Mouse (Mus musculus) ES-E14 (cell line): ENCODE data around the gene Podxl. TPM values are rescaled to one million over a fixed set of nuclear protein-coding genes. Genes with fewer than 3 reads are reported as not detected.

Experiments
- DNase-seq: peaks from one replicate; pipeline ENCODE4 v3.0.0-alpha.2; 2013; ENCODE audit warnings: low read depth, low spot score
- H3K27ac ChIP-seq: 2 replicates; pipeline ENCODE4 v1.5.1; 2012; ENCODE audit warnings: low read depth, mild to moderate bottlenecking, low read length, moderate library complexity, mixed read lengths; ENCODE audit not compliant: poor library complexity, insufficient read depth, severe bottlenecking
- H3K36me3 ChIP-seq: 2 replicates; pipeline ENCODE4 v1.6.1; 2012; ENCODE audit warnings: mild to moderate bottlenecking, low read length, moderate library complexity, mixed read lengths; ENCODE audit not compliant: control insufficient read depth, poor library complexity, insufficient read depth, severe bottlenecking
- H3K4me1 ChIP-seq, 2 experiments: fragments of 150-350 bp in 1 of 2; sonication (generic) in 1 of 2; 2 replicates each; pipeline ENCODE4 v1.6.1; 2012; ENCODE audit warnings: low read length in 2 of 2, mild to moderate bottlenecking in 1 of 2, mixed read lengths in 1 of 2; ENCODE audit not compliant: control insufficient read depth in 2 of 2, insufficient read depth in 2 of 2, poor library complexity in 1 of 2
- H3K4me3 ChIP-seq, 2 experiments: fragments of 150-350 bp in 1 of 2; sonication (generic) in 1 of 2; 2 replicates each; pipeline ENCODE4 v1.5.1; 2012; ENCODE audit warnings: low read length in 2 of 2, low read depth in 1 of 2, mild to moderate bottlenecking in 1 of 2, mixed read lengths in 1 of 2; ENCODE audit not compliant: insufficient read depth in 1 of 2, poor library complexity in 1 of 2, severe bottlenecking in 1 of 2
- H3K9ac ChIP-seq: 2 replicates; pipeline ENCODE4 v1.6.1; 2012; ENCODE audit warnings: low read depth, mild to moderate bottlenecking, low read length, mixed read lengths; ENCODE audit not compliant: poor library complexity, insufficient read depth, severe bottlenecking
- H3K9me3 ChIP-seq: fragments of 150-350 bp; sonication (generic); 2 replicates; pipeline ENCODE4 v1.6.1; 2012; ENCODE audit warnings: low read depth, mild to moderate bottlenecking, low read length; ENCODE audit not compliant: control insufficient read depth, insufficient read depth
- CHD2 ChIP-seq: IDR thresholded peaks from 2 replicates; pipeline ENCODE4 v1.6.1; 2014; ENCODE audit warnings: mild to moderate bottlenecking, low read depth, low read length, inconsistent platforms
- HCFC1 ChIP-seq: IDR thresholded peaks from 2 replicates; pipeline ENCODE4 v1.6.1; 2012; ENCODE audit warnings: low read length, inconsistent platforms, borderline replicate concordance; ENCODE audit not compliant: insufficient read depth
- MAFK ChIP-seq: IDR thresholded peaks from 2 replicates; pipeline ENCODE4 v1.6.1; 2014; ENCODE audit warnings: mild to moderate bottlenecking, low read depth, low read length, inconsistent platforms; ENCODE audit not compliant: insufficient read depth
- ZC3H11A ChIP-seq: IDR thresholded peaks from 2 replicates; pipeline ENCODE4 v1.6.1; 2012; ENCODE audit warnings: low read depth, mild to moderate bottlenecking, inconsistent platforms, low read length, borderline replicate concordance
- ZNF384 ChIP-seq: IDR thresholded peaks from 2 replicates; pipeline ENCODE4 v1.6.1; 2012; ENCODE audit warnings: low read depth, low read length, inconsistent platforms
- in situ Hi-C, 2 experiments: fragments of 600-800 bp; cut with MboI; formaldehyde crosslinking; loops; one replicate each; pipeline ENCODE4 v1.15.1; 2025; ENCODE audit warnings: low sequenced_read_pairs in 2 of 2, inconsistent platforms in 1 of 2; ENCODE audit not compliant: unreplicated experiment in 2 of 2
- total RNA-seq: library from RNA; depleted of rRNA; stranded (reverse); fragments of 300-350 nt; gene quantifications from 2 replicates; pipeline ENCODE4 v1.2.3, GENCODE M21; 2012

Podxl gene
- total RNA-seq, 1 experiment: 25.2 TPM

DNA sequence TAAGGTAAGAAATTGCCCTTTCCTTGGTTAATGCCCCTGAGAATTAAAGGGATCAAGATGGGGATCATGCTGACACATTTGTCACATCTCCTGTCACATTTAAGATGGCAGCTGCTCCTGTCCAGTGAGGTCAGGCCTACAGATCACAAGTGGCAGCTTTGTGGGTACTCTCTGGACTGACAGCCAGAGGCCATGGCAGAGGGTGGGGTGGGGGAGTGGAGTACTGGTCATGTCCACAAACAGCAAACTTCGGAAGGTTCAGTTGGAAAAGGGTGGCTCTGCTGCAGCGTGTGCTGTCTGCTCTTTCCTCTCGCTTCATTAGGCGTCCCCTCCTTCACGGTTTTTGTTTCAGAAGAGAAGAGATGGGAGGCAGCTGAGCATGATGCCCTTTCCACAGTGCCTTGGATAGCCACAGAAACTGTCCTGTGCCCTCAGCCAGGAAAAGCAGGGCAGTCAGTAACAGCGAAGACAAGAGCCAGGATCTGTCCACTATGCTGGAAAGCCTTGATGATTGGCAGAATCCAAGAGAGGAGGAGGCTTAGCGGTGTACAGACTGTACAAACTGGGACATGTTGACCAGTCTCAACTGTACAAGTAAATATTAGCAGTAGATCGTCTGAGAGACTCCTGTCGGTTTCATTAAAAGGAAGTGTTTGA is 46.0 kb downstream of the Podxl start:
- TF ChIP-seq MAFK: no peak
- no peaks in the 10 kb centered on the region; a peak in 1 of 4 replicates for H3K4me1 ChIP-seq
- no peak overlapping the region for H3K9ac ChIP-seq
- in situ Hi-C loops: no loop called here
- H3K27ac ChIP-seq: no peak overlapping the region
- no peak for DNase-seq
- H3K9me3 ChIP-seq: no peaks in the 10 kb centered on the region
- no peak overlapping the region for H3K4me3 ChIP-seq
- H3K36me3 ChIP-seq: peaks cover 6% of the 10 kb centered on the region; the same call in 1 of the 2 replicates

DNA sequence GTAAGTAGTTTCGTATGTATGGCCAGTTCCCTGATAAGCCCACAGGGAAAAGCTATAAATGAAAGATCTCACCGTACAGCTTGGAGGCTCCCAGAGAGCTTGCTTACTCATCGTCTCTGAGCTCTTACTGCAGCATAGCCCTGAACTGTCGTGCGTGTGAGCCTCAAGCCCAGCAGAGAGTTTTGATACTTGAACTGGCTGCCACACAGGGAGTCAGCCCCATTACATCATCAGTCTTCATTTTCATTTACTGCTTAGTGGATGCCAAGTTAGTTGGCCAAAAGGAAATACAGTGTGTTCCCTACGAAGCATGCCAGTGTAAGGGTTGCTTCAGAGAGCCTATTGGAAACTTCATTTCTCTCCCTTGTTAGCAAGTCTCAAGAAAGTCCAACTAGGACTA is 50.1 kb downstream of the Podxl start:
- H3K27ac ChIP-seq: no peak overlapping the region
- in situ Hi-C loops: no loop called here
- TF ChIP-seq MAFK: no peak
- no peak for TF ChIP-seq ZNF384
- no peak for TF ChIP-seq ZC3H11A
- no peak for TF ChIP-seq HCFC1
- TF ChIP-seq CHD2: no peak
- H3K36me3 ChIP-seq: no peaks in the 10 kb centered on the region
- no peaks in the 10 kb centered on the region; a peak in 1 of 4 replicates for H3K4me1 ChIP-seq
- H3K9me3 ChIP-seq: no peaks in the 10 kb centered on the region
- no peak overlapping the region for H3K9ac ChIP-seq
- H3K4me3 ChIP-seq: no peak overlapping the region
- no peak for DNase-seq

DNA sequence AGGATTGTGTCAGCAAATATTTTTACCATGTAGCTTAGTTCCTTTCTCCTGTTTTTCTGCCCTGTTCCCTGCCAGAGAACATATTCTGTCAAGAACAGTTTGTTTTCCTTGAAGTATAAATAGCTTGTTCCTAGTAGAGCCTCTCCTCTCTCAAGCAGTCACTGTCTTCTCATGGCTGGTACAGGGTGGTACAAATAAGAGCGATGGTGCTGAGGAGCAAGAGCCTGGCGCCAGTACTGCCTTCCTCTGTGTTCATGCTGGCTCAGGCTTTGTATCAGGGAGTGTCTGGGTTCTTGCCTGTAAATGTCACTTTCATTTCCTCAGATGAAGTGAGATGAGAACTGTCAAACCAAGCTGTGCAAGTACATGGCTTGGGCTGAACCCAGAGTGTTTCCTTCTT is 61.2 kb downstream of the Podxl start:
- no peak for DNase-seq
- Histone ChIP-seq H3K36me3 (no peaks in the 10 kb centered on the region), H3K4me1 (no peaks in the 10 kb centered on the region), H3K9ac (no peak overlapping the region), H3K9me3 (no peaks in the 10 kb centered on the region), H3K4me3 (no peak overlapping the region), H3K27ac (no peak overlapping the region)
- TF ChIP-seq ZNF384 (no peak), HCFC1 (no peak)
- in situ Hi-C loops: no loop called here

DNA sequence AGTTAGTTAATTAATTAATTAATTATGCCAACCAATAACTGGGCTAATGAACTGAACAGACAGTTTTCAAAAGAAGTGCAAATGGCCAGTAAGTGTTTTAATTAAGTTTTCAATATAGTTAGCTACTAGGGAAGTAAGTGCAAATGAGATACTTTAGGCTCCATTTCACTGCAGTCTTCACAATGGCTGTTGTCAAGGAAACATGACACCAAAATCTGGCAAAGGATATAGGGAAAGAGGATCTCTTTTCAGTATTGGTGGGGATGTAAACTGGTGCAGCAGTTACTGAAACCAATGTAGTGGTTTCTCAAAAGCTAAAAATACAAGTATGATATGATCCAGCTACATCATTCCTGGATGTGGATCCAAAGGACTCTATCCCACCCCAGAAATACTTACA is 63.1 kb downstream of the Podxl start:
- in situ Hi-C loops: no loop called here
- H3K9ac ChIP-seq: no peak overlapping the region
- no peak overlapping the region for H3K4me3 ChIP-seq
- H3K36me3 ChIP-seq: 0 out of 2 replicates have a peak, but pooled peaks cover 2% of the 10 kb centered on the region
- H3K9me3 ChIP-seq: no peaks in the 10 kb centered on the region
- no peak overlapping the region for H3K27ac ChIP-seq
- no peaks in the 10 kb centered on the region for H3K4me1 ChIP-seq
- no peak for DNase-seq
- no peak for TF ChIP-seq CHD2
- TF ChIP-seq ZNF384: no peak
- TF ChIP-seq MAFK: no peak
- TF ChIP-seq HCFC1: no peak
- no peak for TF ChIP-seq ZC3H11A

DNA sequence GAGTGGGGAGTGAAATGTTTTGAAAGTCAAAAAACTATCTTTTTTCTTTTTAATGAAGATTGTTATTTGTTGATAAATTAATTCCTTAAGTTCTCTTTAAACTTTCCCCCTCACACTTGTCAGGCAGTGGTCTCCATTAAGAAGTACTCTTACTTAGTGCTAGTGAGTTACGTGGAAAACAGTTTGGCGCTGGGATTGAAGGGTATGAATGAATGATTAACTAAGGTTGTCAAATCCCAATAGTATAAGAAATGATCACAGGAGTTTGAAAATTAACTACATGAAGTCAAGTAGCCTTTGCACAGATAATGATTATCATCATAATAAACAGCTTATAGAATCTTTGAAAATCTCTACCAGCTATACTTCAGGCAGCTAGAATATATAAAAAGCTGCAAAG is 63.5 kb downstream of the Podxl start:
- Histone ChIP-seq H3K27ac (no peak overlapping the region), H3K4me3 (no peak overlapping the region), H3K4me1 (no peaks in the 10 kb centered on the region), H3K36me3 (0 out of 2 replicates have a peak, but pooled peaks cover 2% of the 10 kb centered on the region), H3K9me3 (no peaks in the 10 kb centered on the region), H3K9ac (no peak overlapping the region)
- in situ Hi-C loops: no loop called here
- DNase-seq: no peak
- TF ChIP-seq ZC3H11A: no peak
- TF ChIP-seq HCFC1: no peak
- no peak for TF ChIP-seq MAFK
- TF ChIP-seq ZNF384: no peak
- no peak for TF ChIP-seq CHD2
